In genomic region chr2:91729971-91730821, GRCm38 (mm10) we compare ENCODE assay signal across 8 mouse cellular contexts. TPM values are rescaled to one million over a fixed set of nuclear protein-coding genes. Genes with fewer than 3 reads are reported as not detected.
DNase-seq lines count a peak whose midpoint lies in the region; ATAC-seq and TF ChIP-seq lines count a peak whose summit lies in the region.

TSS of gene Ambra1 (plus strand) at chr2:91730134.

- intact Hi-C loops in heart, adult 2 months (cut with DNase I) = loop anchor here (1.0 kb wide), 1 partner anchor 20 kb away; the partner anchor contains the start of genes Atg13 and Harbi1

- TF ChIP-seq CTCF in heart, adult 2 months (IDR thresholded peaks at IDR 0.05) = peak; percentile 41

- H3K27ac ChIP-seq in embryonic facial prominence, embryonic 13.5 days = peak within 1 kb of the TSS; percentile 92
- peak within 1 kb of the TSS; percentile 93 for H3K27ac ChIP-seq in heart, adult 2 months
- peak within 1 kb of the TSS; percentile 86 for H3K27ac ChIP-seq in limb, embryonic 13.5 days
- peak within 1 kb of the TSS; percentile 93 for H3K27ac ChIP-seq in midbrain, embryonic 16.5 days (ENCODE audit: low read length)

- H3K79me2 ChIP-seq in heart, adult 2 months (replicated peaks; ENCODE audit: control insufficient read depth, insufficient read depth, low read length) = peaks cover 7% of the 10 kb centered on the region

- H3K4me1 ChIP-seq in embryonic facial prominence, embryonic 13.5 days = peaks cover 3% of the 10 kb centered on the region; the same call in 1 of the 2 replicates
- no peaks in the 10 kb centered on the region for H3K4me1 ChIP-seq in heart, adult 2 months (ENCODE audit: control insufficient read depth, insufficient read depth, low read length)
- H3K4me1 ChIP-seq in limb, embryonic 13.5 days = 0 out of 2 replicates have a peak, but pooled peaks cover 5% of the 10 kb centered on the region
- peaks cover 11% of the 10 kb centered on the region for H3K4me1 ChIP-seq in midbrain, embryonic 16.5 days (ENCODE audit: control insufficient read depth, insufficient read depth, low read length)

- peak within 1 kb of the TSS; percentile 97 for H3K9ac ChIP-seq in embryonic facial prominence, embryonic 13.5 days
- peak within 1 kb of the TSS; percentile 84 for H3K9ac ChIP-seq in heart, adult 2 months (ENCODE audit: low read depth, low read length)
- peak within 1 kb of the TSS; percentile 96 for H3K9ac ChIP-seq in limb, embryonic 13.5 days
- peak within 1 kb of the TSS; percentile 93 for H3K9ac ChIP-seq in midbrain, embryonic 16.5 days (ENCODE audit: low read depth, low read length)

- no peaks in the 10 kb centered on the region for H3K27me3 ChIP-seq in embryonic facial prominence, embryonic 13.5 days
- H3K27me3 ChIP-seq in heart, adult 2 months (ENCODE audit: control insufficient read depth, insufficient read depth, low read length) = no peaks in the 10 kb centered on the region
- H3K27me3 ChIP-seq in limb, embryonic 13.5 days = no peaks in the 10 kb centered on the region; the same call in 1 of the 2 replicates
- H3K27me3 ChIP-seq in midbrain, embryonic 16.5 days (ENCODE audit: control insufficient read depth, insufficient read depth, low read depth, low read length) = no peaks in the 10 kb centered on the region

- peak; percentile 62 for ATAC-seq in embryonic facial prominence, embryonic 13.5 days (ENCODE audit: insufficient number of reproducible peaks, insufficient read depth, low FRiP score, low TSS enrichment, low read depth)
- ATAC-seq in limb, embryonic 13.5 days (ENCODE audit: low FRiP score, low read depth) = peak; percentile 87
- ATAC-seq in midbrain, embryonic 16.5 days = peak; percentile 90

- H3K9me3 ChIP-seq in embryonic facial prominence, embryonic 13.5 days = no peaks in the 10 kb centered on the region
- no peaks in the 10 kb centered on the region for H3K9me3 ChIP-seq in limb, embryonic 13.5 days
- H3K9me3 ChIP-seq in midbrain, embryonic 16.5 days (replicated peaks; ENCODE audit: control insufficient read depth, low read length, poor library complexity, severe bottlenecking) = no peaks in the 10 kb centered on the region

- peak; percentile 75 for TF ChIP-seq EP300 in heart, adult 2 months (IDR thresholded peaks at IDR 0.05; ENCODE audit: insufficient read depth, low read depth, low read length)

- H3K4me3 ChIP-seq in embryonic facial prominence, embryonic 13.5 days = peak within 1 kb of the TSS; percentile 98
- H3K4me3 ChIP-seq in heart, adult 2 months = peak within 1 kb of the TSS; percentile 83
- H3K4me3 ChIP-seq in limb, embryonic 13.5 days = peak within 1 kb of the TSS; percentile 97
- peak within 1 kb of the TSS; percentile 78 for H3K4me3 ChIP-seq in midbrain, embryonic 16.5 days (ENCODE audit: low read depth, low read length)

- H3K4me2 ChIP-seq in embryonic facial prominence, embryonic 13.5 days = peak within 1 kb of the TSS; percentile 69
- H3K4me2 ChIP-seq in limb, embryonic 13.5 days (replicated peaks) = peak within 1 kb of the TSS; percentile 71
- H3K4me2 ChIP-seq in midbrain, embryonic 16.5 days (ENCODE audit: low read length) = peak within 1 kb of the TSS; percentile 71

- H3K36me3 ChIP-seq in embryonic facial prominence, embryonic 13.5 days = peaks cover under 1% of the 10 kb centered on the region
- H3K36me3 ChIP-seq in heart, adult 2 months (ENCODE audit: control insufficient read depth, insufficient read depth, low read length) = no peaks in the 10 kb centered on the region
- peaks cover 3% of the 10 kb centered on the region for H3K36me3 ChIP-seq in limb, embryonic 13.5 days
- no peaks in the 10 kb centered on the region for H3K36me3 ChIP-seq in midbrain, embryonic 16.5 days (ENCODE audit: control insufficient read depth, insufficient read depth, low read length)

- peak; percentile 61 for TF ChIP-seq POLR2A in heart, adult 2 months (IDR thresholded peaks at IDR 0.05; ENCODE audit: insufficient read depth, low read depth, low read length)

- under 1% methylated on average over 68 of the region's 68 CpGs for WGBS in embryonic facial prominence, embryonic 13.5 days
- WGBS in heart, adult 2 months = under 1% methylated on average over 67 of the region's 68 CpGs
- WGBS in limb, embryonic 13.5 days = under 1% methylated on average over 65 of the region's 68 CpGs
- under 1% methylated on average over 59 of the region's 68 CpGs for WGBS in midbrain, embryonic 16.5 days

- peak; percentile 83 for DNase-seq in 3134 (ENCODE audit: extremely low read depth, insufficient read length, low spot score)
- DNase-seq in adrenal gland, postnatal 36 days = peak; percentile 84 to 85
- DNase-seq in heart, adult 2 months = peak; percentile 90 to 92
- DNase-seq in kidney, adult 8-10 months = peak; percentile 90 to 91
- peak; percentile 79 to 88 for DNase-seq in spleen, postnatal 10 days (ENCODE audit: low spot score in 2 of 2)

RNA-seq across cellular contexts. Expression of gene Ambra1, which starts in this region (rescaled TPM):
- 10 to 100 TPM; 34.4 to 35.5 TPM for total RNA-seq in adrenal gland, postnatal 36 days (2021)
- polyA plus RNA-seq in embryonic facial prominence, embryonic 13.5 days (2015; fragmentation: Nextera tagmentation; extraction: Ambion mirVana) = 20.6 and 23.5 TPM in 2 replicates
- 10 to 100 TPM; 14.7 to 15.3 TPM for total RNA-seq in heart, adult 2 months (2021)
- 12.7 and 15.4 TPM in 2 replicates for polyA plus RNA-seq in heart, adult 2 months (2012; rRNA removed)
- polyA plus RNA-seq in limb, embryonic 13.5 days (2015; fragmentation: Nextera tagmentation; extraction: Ambion mirVana) = 18.9 and 20.9 TPM in 2 replicates
- polyA plus RNA-seq in midbrain, embryonic 16.5 days (2015; fragmentation: Nextera tagmentation; extraction: Ambion mirVana) = 27.6 and 28.3 TPM in 2 replicates

Comparison
In these comparisons a context has a peak if more than half of its experiments do, and no peak if none do; other contexts are left out.
1. Peak in every context shown above with its lines: DNase-seq, ATAC-seq, H3K4me3 ChIP-seq and H3K27ac ChIP-seq.